Mouse (Mus musculus): ENCODE measurements at regions not wholly inside any gene's neighbourhood (a gene's known extent, or its start where the extent isn't known, plus 50 kb on each side); places are given as distances from the start of the nearest gene placed in this dataset.
A peak's percentile ranks its signal among the peaks of the same experiment; 100 is the strongest.

- H3K36me3 ChIP-seq = no peaks in the 10 kb centered on the region
- no peak overlapping the region for H3K4me3 ChIP-seq
- H3K4me1 ChIP-seq = no peaks in the 10 kb centered on the region
- no peaks in the 10 kb centered on the region for H3K27me3 ChIP-seq (replicated peaks)
- ATAC-seq (ENCODE audit: extremely low read depth, insufficient number of reproducible peaks, low FRiP score, low TSS enrichment) = no peak
- no peaks in the 10 kb centered on the region for H3K9me3 ChIP-seq
- WGBS = 55% methylated on average over 4 of the region's 4 CpGs
- no peak overlapping the region for H3K27ac ChIP-seq (replicated peaks)
- H3K4me2 ChIP-seq = no peak overlapping the region
- H3K9ac ChIP-seq = no peak overlapping the region
Observed at GRCm38 (mm10) chr15:42912880-42913279, 2778.7 kb downstream of the 9330182O14Rik start.

- Histone ChIP-seq H3K27ac (replicated peaks) (no peak overlapping the region), H3K4me1 (no peaks in the 10 kb centered on the region), H3K27me3 (replicated peaks) (no peaks in the 10 kb centered on the region), H3K4me3 (no peak overlapping the region), H3K9me3 (no peaks in the 10 kb centered on the region), H3K4me2 (no peak overlapping the region), H3K36me3 (no peaks in the 10 kb centered on the region), H3K9ac (no peak overlapping the region)
- 62% methylated on average over 2 of the region's 2 CpGs for whole genome bisulfite sequencing
- ATAC-seq (ENCODE audit: extremely low read depth, insufficient number of reproducible peaks, low FRiP score, low TSS enrichment) = no peak
Observed at GRCm38 (mm10) chr15:42913285-42913684, 2779.1 kb downstream of the 9330182O14Rik start.

- no peak overlapping the region for H3K4me3 ChIP-seq
- H3K27ac ChIP-seq (replicated peaks) = no peak overlapping the region
- 3% methylated on average over 3 of the region's 3 CpGs for WGBS
- H3K4me2 ChIP-seq = no peak overlapping the region
- no peak for ATAC-seq (ENCODE audit: extremely low read depth, insufficient number of reproducible peaks, low FRiP score, low TSS enrichment)
- no peaks in the 10 kb centered on the region for H3K9me3 ChIP-seq
- no peaks in the 10 kb centered on the region for H3K27me3 ChIP-seq (replicated peaks)
- no peaks in the 10 kb centered on the region for H3K4me1 ChIP-seq
- H3K9ac ChIP-seq = no peak overlapping the region
- no peaks in the 10 kb centered on the region for H3K36me3 ChIP-seq
Observed at GRCm38 (mm10) chr15:42914099-42914498, 2779.9 kb downstream of the 9330182O14Rik start.

GRCm38 (mm10) chr15:42915195-42915594 is 2781.0 kb downstream of the 9330182O14Rik start:
- Histone ChIP-seq H3K4me2 (no peak overlapping the region), H3K4me3 (no peak overlapping the region), H3K27ac (replicated peaks) (no peak overlapping the region), H3K27me3 (replicated peaks) (no peaks in the 10 kb centered on the region), H3K36me3 (no peaks in the 10 kb centered on the region), H3K9me3 (no peaks in the 10 kb centered on the region), H3K4me1 (no peaks in the 10 kb centered on the region), H3K9ac (no peak overlapping the region)
- no peak for ATAC-seq (ENCODE audit: extremely low read depth, insufficient number of reproducible peaks, low FRiP score, low TSS enrichment)
- 79% methylated on average over 11 of the region's 11 CpGs for WGBS

GRCm38 (mm10) chr15:42921618-42922017 is 2787.5 kb downstream of the 9330182O14Rik start:
- Histone ChIP-seq H3K9ac (no peak overlapping the region), H3K27ac (replicated peaks) (no peak overlapping the region), H3K4me2 (no peak overlapping the region), H3K27me3 (replicated peaks) (no peaks in the 10 kb centered on the region), H3K36me3 (no peaks in the 10 kb centered on the region), H3K4me1 (no peaks in the 10 kb centered on the region), H3K9me3 (no peaks in the 10 kb centered on the region), H3K4me3 (no peak overlapping the region)
- no peak for ATAC-seq (ENCODE audit: extremely low read depth, insufficient number of reproducible peaks, low FRiP score, low TSS enrichment)
- WGBS = 59% methylated on average over 3 of the region's 3 CpGs

- no peak overlapping the region for H3K27ac ChIP-seq (replicated peaks)
- no peaks in the 10 kb centered on the region for H3K9me3 ChIP-seq
- H3K27me3 ChIP-seq (replicated peaks) = no peaks in the 10 kb centered on the region
- H3K9ac ChIP-seq = no peak overlapping the region
- H3K4me3 ChIP-seq = no peak overlapping the region
- ATAC-seq (ENCODE audit: extremely low read depth, insufficient number of reproducible peaks, low FRiP score, low TSS enrichment) = no peak
- H3K4me1 ChIP-seq = no peaks in the 10 kb centered on the region
- WGBS = 63% methylated on average over 4 of the region's 4 CpGs
- no peaks in the 10 kb centered on the region for H3K36me3 ChIP-seq
- no peak overlapping the region for H3K4me2 ChIP-seq
Observed at GRCm38 (mm10) chr15:42928331-42928730, 2794.2 kb downstream of the 9330182O14Rik start.

- H3K4me2 ChIP-seq = no peak overlapping the region
- no peak overlapping the region for H3K9ac ChIP-seq
- no peaks in the 10 kb centered on the region for H3K27me3 ChIP-seq (replicated peaks)
- no peak overlapping the region for H3K4me3 ChIP-seq
- H3K9me3 ChIP-seq = no peaks in the 10 kb centered on the region
- H3K4me1 ChIP-seq = no peaks in the 10 kb centered on the region
- H3K36me3 ChIP-seq = no peaks in the 10 kb centered on the region
- no peak overlapping the region for H3K27ac ChIP-seq (replicated peaks)
- ATAC-seq (ENCODE audit: extremely low read depth, insufficient number of reproducible peaks, low FRiP score, low TSS enrichment) = no peak
- 61% methylated on average over 1 of the region's 1 CpGs for WGBS
Observed at GRCm38 (mm10) chr15:42944610-42945009, 2810.4 kb downstream of the 9330182O14Rik start.

GRCm38 (mm10) chr15:42955167-42955566 is 2821.0 kb downstream of the 9330182O14Rik start:
- Histone ChIP-seq H3K9me3 (no peaks in the 10 kb centered on the region), H3K4me1 (no peaks in the 10 kb centered on the region), H3K27ac (replicated peaks) (no peak overlapping the region), H3K9ac (no peak overlapping the region), H3K36me3 (no peaks in the 10 kb centered on the region), H3K4me3 (no peak overlapping the region), H3K27me3 (replicated peaks) (no peaks in the 10 kb centered on the region), H3K4me2 (no peak overlapping the region)
- WGBS = 51% methylated on average over 4 of the region's 4 CpGs
- no peak for ATAC-seq (ENCODE audit: extremely low read depth, insufficient number of reproducible peaks, low FRiP score, low TSS enrichment)

- no peak overlapping the region for H3K9ac ChIP-seq
- no peak overlapping the region for H3K27ac ChIP-seq (replicated peaks)
- no peak overlapping the region for H3K4me3 ChIP-seq
- peak overlapping the region; percentile 50 for H3K4me2 ChIP-seq
- WGBS = 14% methylated on average over 11 of the region's 11 CpGs
- no peaks in the 10 kb centered on the region for H3K27me3 ChIP-seq (replicated peaks)
- no peaks in the 10 kb centered on the region for H3K9me3 ChIP-seq
- H3K4me1 ChIP-seq = no peaks in the 10 kb centered on the region
- ATAC-seq (ENCODE audit: extremely low read depth, insufficient number of reproducible peaks, low FRiP score, low TSS enrichment) = no peak
- no peaks in the 10 kb centered on the region for H3K36me3 ChIP-seq
Observed at GRCm38 (mm10) chr15:42962747-42963338, 2828.7 kb downstream of the 9330182O14Rik start.

- Histone ChIP-seq H3K36me3 (no peaks in the 10 kb centered on the region), H3K9me3 (no peaks in the 10 kb centered on the region), H3K4me1 (no peaks in the 10 kb centered on the region), H3K4me3 (no peak overlapping the region), H3K27me3 (replicated peaks) (no peaks in the 10 kb centered on the region), H3K4me2 (no peak overlapping the region), H3K9ac (no peak overlapping the region), H3K27ac (replicated peaks) (no peak overlapping the region)
- 65% methylated on average over 3 of the region's 3 CpGs for whole genome bisulfite sequencing
- ATAC-seq (ENCODE audit: extremely low read depth, insufficient number of reproducible peaks, low FRiP score, low TSS enrichment) = no peak
Observed at GRCm38 (mm10) chr15:42965314-42965713, 2831.1 kb downstream of the 9330182O14Rik start.
